In the genomic region with DNA sequence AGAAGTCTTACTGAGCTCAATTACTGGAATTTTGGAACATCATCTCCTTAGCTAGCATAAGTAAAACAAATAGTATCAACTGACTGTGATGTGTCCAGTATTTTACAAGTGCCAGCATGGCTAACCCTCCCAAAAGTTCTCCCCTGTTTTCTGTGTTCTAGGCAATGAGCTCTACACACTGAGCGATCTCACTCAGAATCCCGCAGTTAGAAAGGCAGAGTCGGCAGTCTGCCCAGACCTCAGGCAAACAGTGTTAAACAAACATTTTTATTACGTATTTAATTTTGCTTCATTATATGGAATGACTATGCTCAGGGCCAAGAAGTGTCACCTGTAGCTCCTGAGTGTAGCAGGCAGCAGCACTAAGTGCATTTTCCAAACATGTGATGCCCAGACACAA, we compare ENCODE assay signal across 36 mouse cellular contexts. TPM values are rescaled to one million over a fixed set of nuclear protein-coding genes. Genes with fewer than 3 reads are reported as not detected.
"Had no signal": no experiment of that assay in that cellular context is flagged by ENCODE, and none has a peak within 500 bp of the region (broad histone marks: within the 10 kb centered on the region; RNA-seq: fewer than 3 reads in every experiment).

No protein-coding gene starts in this region.

- H3K9ac ChIP-seq: heart, embryonic 13.5 days; heart, embryonic 15.5 days; hindbrain, embryonic 12.5 days; hindbrain, embryonic 14.5 days; kidney, embryonic 15.5 days had no signal

- H3K27ac ChIP-seq: gastrocnemius, adult 2 months; heart, adult 2 months; heart, embryonic 13.5 days; heart, embryonic 15.5 days; hindbrain, embryonic 10.5 days; hindbrain, embryonic 12.5 days; hindbrain, embryonic 14.5 days; hindbrain, postnatal 0 days; kidney, embryonic 15.5 days; kidney, postnatal 0 days had no signal

- H3K4me3 ChIP-seq: gastrocnemius, adult 2 months; heart, adult 2 months; heart, embryonic 13.5 days; heart, embryonic 15.5 days; hindbrain, embryonic 10.5 days; hindbrain, embryonic 12.5 days; kidney, embryonic 15.5 days had no signal

- H3K36me3 ChIP-seq: heart, embryonic 13.5 days; heart, embryonic 15.5 days; hindbrain, embryonic 10.5 days; hindbrain, embryonic 12.5 days; kidney, embryonic 15.5 days had no signal

- ATAC-seq: forebrain, embryonic 16.5 days; hindbrain, postnatal 0 days; intestine, embryonic 16.5 days had no signal

- H3K27me3 ChIP-seq: heart, embryonic 13.5 days; heart, embryonic 15.5 days; hindbrain, embryonic 12.5 days; kidney, embryonic 15.5 days had no signal

- H3K9me3 ChIP-seq: heart, embryonic 13.5 days; heart, embryonic 15.5 days; hindbrain, embryonic 10.5 days; hindbrain, embryonic 12.5 days; kidney, embryonic 15.5 days had no signal

- H3K4me2 ChIP-seq: heart, embryonic 11.5 days; heart, embryonic 13.5 days; heart, embryonic 15.5 days; hindbrain, embryonic 12.5 days; hindbrain, embryonic 14.5 days; kidney, embryonic 15.5 days had no signal

- DNase-seq: gastrocnemius, adult 2 months; gastrocnemius, postnatal 10 days; gastrocnemius, postnatal 25 days; heart, adult 2 months; heart, postnatal 4 days; kidney, adult 11 months; kidney, adult 2 months; kidney, adult 9 months; kidney, postnatal 14 days; kidney, postnatal 36 days; layer of hippocampus, adult 9-11 months; layer of hippocampus, postnatal 36 days; liver had no signal

- H3K4me1 ChIP-seq: heart, embryonic 13.5 days; heart, embryonic 15.5 days; hindbrain, embryonic 10.5 days; hindbrain, embryonic 12.5 days; kidney, embryonic 15.5 days had no signal

RNA-seq across cellular contexts. Expression of a gene that starts 47.3 kb away (rescaled TPM):
- total RNA-seq: gastrocnemius, adult 2 months; gastrocnemius, postnatal 25 days; gastrocnemius, postnatal 4 days; heart, adult 2 months; heart, postnatal 25 days; heart, postnatal 4 days; hindbrain, postnatal 0 days; layer of hippocampus, adult 18-20 months; layer of hippocampus, adult 8-10 months; layer of hippocampus, postnatal 14 days; layer of hippocampus, postnatal 36 days; left cerebral cortex, adult 18-20 months; left cerebral cortex, postnatal 14 days; left cerebral cortex, postnatal 36 days had no signal
- polyA plus RNA-seq: forebrain, embryonic 16.5 days; frontal cortex, adult 2 months; heart, adult 2 months; heart, embryonic 11.5 days; heart, postnatal 0 days; hindbrain, embryonic 10.5 days; hindbrain, postnatal 0 days; kidney, adult 2 months; kidney, postnatal 0 days; large intestine, adult 2 months; limb, embryonic 11.5 days had no signal
